Mouse (Mus musculus): ENCODE measurements around the gene Nfia. TPM values are rescaled to one million over a fixed set of nuclear protein-coding genes. Genes with fewer than 3 reads are reported as not detected.

Gene Nfia
- polyA plus RNA-seq, 1 experiment from 2014 or later: 26.6 TPM

DNA sequence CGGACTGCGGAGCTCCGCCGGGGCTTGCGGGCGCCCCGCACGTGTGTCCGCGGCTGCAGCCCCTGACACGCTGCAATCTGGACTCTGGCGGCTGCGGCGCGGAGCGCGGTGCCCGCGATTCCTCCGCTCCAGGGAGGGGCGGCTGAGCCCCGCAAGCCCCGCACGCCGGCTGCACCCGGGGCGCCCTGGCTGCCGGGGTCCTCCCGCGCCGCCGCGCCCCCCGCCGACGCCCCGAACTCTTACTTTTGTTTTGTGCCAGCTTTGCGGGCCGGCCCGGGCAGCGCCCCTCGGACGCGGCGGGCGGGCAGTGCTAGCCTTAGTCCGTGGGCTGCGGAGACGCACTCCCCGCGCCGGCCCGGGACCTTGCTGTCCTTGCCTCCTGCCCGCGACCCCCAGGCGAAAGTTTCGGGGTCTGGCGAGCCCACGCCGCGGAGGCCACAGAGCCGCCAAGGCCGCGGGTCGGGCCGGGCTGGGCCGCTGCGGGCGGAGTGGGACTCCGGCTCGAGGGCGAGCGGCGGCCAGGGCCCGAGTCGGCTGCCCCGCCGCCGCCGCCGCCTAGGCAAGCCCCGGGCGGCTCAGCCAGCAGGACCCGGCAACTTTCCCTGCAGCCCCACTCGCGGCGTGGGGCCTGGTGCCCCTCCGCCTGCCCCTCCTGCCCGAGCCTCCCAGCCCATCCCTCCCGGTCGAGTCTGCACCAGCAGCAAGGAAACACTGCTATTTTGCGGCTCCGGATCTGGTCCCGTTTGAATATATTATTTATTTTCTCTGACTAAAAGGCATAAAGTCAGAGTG is 5.9 kb downstream of the Nfia start:
- Histone ChIP-seq H3K4me3 (ENCODE audit: low read depth, low read length) (peak overlapping the region; percentile 79), H3K36me3 (ENCODE audit: control insufficient read depth, insufficient read depth, low read length) (no peaks in the 10 kb centered on the region; the same call in 1 of the 2 replicates), H3K4me1 (ENCODE audit: control insufficient read depth, insufficient read depth, low read length) (peaks cover 5% of the 10 kb centered on the region; the same call in 1 of the 2 replicates), H3K27me3 (ENCODE audit: control insufficient read depth, insufficient read depth, low read depth, low read length) (peaks cover 3% of the 10 kb centered on the region; the same call in 1 of the 2 replicates), H3K9ac (ENCODE audit: low read depth, low read length) (peak overlapping the region; percentile 83), H3K27ac (ENCODE audit: low read length) (peak overlapping the region; percentile 86), H3K9me3 (replicated peaks; ENCODE audit: control insufficient read depth, low read length, poor library complexity, severe bottlenecking) (0 out of 2 replicates have a peak, but pooled peaks cover 3% of the 10 kb centered on the region), H3K4me2 (ENCODE audit: low read length) (peak overlapping the region; percentile 95)
- WGBS: under 1% methylated on average over 82 of the region's 94 CpGs
- peak; percentile 15 for ATAC-seq

DNA sequence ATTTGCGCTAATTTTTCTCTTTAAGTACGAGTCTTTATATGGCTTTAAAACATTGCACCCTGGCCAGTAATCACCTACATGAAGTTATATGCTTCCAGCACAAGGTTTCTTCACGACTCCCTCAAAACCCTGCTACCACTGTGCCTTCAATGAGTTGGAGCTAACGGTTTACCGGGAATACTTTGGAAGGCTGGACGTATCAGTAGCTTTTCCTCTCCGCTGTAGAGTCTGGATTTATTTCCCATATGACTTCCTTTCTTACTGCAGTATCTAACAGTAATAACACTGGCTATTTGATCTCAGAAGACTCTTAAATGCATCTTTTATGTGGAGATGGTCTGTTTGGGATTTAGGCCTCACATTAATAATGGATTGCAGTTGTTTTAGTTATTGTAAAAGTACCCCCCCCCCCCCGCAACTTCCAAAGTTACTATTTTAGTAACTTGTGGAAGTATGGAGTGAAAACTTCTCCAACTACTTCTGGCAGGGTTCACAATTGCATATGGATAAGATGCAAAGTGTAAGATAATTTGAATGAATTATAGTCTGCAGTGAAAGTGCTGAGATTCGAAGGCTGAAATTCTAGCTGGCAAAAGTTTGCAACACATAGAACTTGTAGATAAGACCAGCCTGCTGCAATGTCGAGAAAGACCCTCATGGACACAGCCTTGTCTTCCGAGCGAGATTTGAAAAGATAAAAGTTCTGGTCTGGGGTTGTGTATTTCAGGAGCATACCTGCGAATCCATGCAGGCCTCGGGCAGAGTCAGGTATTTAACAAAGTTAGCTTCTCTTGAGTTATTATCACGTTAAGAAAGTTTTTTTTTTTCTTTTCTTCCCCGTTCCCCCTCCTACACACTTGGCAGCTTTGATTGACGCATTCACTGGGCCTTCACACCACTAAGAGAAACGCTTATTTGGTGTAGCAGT is 6.7 kb downstream of the Nfia start:
- WGBS: 14% methylated on average over 18 of the region's 18 CpGs
- Histone ChIP-seq H3K27me3 (ENCODE audit: control insufficient read depth, insufficient read depth, low read depth, low read length) (peaks cover 3% of the 10 kb centered on the region; the same call in 1 of the 2 replicates), H3K9ac (ENCODE audit: low read depth, low read length) (peak overlapping the region; percentile 83), H3K4me1 (ENCODE audit: control insufficient read depth, insufficient read depth, low read length) (peaks cover 3% of the 10 kb centered on the region; the same call in 1 of the 2 replicates), H3K4me2 (ENCODE audit: low read length) (peak overlapping the region; percentile 95), H3K27ac (ENCODE audit: low read length) (peak overlapping the region; percentile 86), H3K4me3 (ENCODE audit: low read depth, low read length) (peak overlapping the region; percentile 79), H3K36me3 (ENCODE audit: control insufficient read depth, insufficient read depth, low read length) (no peaks in the 10 kb centered on the region; the same call in 1 of the 2 replicates), H3K9me3 (replicated peaks; ENCODE audit: control insufficient read depth, low read length, poor library complexity, severe bottlenecking) (0 out of 2 replicates have a peak, but pooled peaks cover 3% of the 10 kb centered on the region)
- no peak for ATAC-seq

- no peak for ATAC-seq
- peaks cover 3% of the 10 kb centered on the region; the same call in 1 of the 2 replicates for H3K4me1 ChIP-seq (ENCODE audit: control insufficient read depth, insufficient read depth, low read length)
- H3K27ac ChIP-seq (ENCODE audit: low read length): no peak overlapping the region
- peak overlapping the region; percentile 95 for H3K4me2 ChIP-seq (ENCODE audit: low read length)
- peaks cover 1% of the 10 kb centered on the region; the same call in 1 of the 2 replicates for H3K27me3 ChIP-seq (ENCODE audit: control insufficient read depth, insufficient read depth, low read depth, low read length)
- no peak overlapping the region for H3K9ac ChIP-seq (ENCODE audit: low read depth, low read length)
- H3K36me3 ChIP-seq (ENCODE audit: control insufficient read depth, insufficient read depth, low read length): no peaks in the 10 kb centered on the region; the same call in 1 of the 2 replicates
- H3K4me3 ChIP-seq (ENCODE audit: low read depth, low read length): no peak overlapping the region
- 0 out of 2 replicates have a peak, but pooled peaks cover 3% of the 10 kb centered on the region for H3K9me3 ChIP-seq (replicated peaks; ENCODE audit: control insufficient read depth, low read length, poor library complexity, severe bottlenecking)
- 41% methylated on average over 7 of the region's 7 CpGs for WGBS
Measured at GRCm38 (mm10) chr4:97780024-97780423, 7.5 kb downstream of the Nfia start.

DNA sequence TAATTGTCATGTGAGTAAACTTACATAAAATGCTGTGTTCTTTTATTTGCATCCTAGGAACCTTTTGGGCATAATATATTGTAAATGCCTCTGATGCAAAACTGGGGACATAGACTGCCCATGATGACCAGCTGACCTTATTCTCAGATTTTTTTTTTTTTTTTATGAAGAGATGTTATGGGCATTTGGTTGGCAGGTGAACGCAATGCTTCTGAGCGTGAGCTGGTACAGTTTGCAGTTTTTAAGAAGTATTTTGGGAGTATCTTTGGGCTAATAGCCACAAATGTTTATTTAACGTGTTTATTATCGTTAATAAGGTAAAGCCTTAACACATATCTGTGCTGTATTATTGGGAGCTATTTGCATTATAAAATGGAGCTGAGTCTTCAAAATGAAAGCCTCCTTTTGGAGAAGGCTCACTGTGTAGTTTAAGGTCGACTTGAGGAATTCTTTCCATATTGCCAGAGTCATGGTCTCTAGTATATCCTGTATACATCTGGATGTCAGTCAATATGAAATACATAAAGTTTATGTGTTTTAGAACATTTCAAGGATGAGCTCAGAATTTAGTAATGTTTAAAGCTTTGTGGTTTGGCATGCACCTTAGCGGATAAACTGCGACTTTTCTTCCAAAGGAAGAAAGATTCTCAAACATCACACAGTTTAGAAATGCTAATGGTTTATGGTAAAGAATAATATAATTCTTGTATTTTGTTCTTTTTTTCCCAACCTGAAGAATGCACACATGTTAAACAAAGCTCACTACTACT is 8.3 kb downstream of the Nfia start:
- H3K4me2 ChIP-seq (ENCODE audit: low read length): peak overlapping the region; percentile 30; the same call in 1 of the 2 replicates
- ATAC-seq: no peak
- 70% methylated on average over 7 of the region's 7 CpGs for WGBS
- H3K4me3 ChIP-seq (ENCODE audit: low read depth, low read length): no peak overlapping the region; the same call in 1 of the 2 replicates
- H3K9ac ChIP-seq (ENCODE audit: low read depth, low read length): no peak overlapping the region
- H3K27me3 ChIP-seq (ENCODE audit: control insufficient read depth, insufficient read depth, low read depth, low read length): no peaks in the 10 kb centered on the region; the same call in 1 of the 2 replicates
- H3K36me3 ChIP-seq (ENCODE audit: control insufficient read depth, insufficient read depth, low read length): no peaks in the 10 kb centered on the region; the same call in 1 of the 2 replicates
- 0 out of 2 replicates have a peak, but pooled peaks cover 3% of the 10 kb centered on the region for H3K9me3 ChIP-seq (replicated peaks; ENCODE audit: control insufficient read depth, low read length, poor library complexity, severe bottlenecking)
- peaks cover 3% of the 10 kb centered on the region; the same call in 1 of the 2 replicates for H3K4me1 ChIP-seq (ENCODE audit: control insufficient read depth, insufficient read depth, low read length)
- H3K27ac ChIP-seq (ENCODE audit: low read length): no peak overlapping the region

DNA sequence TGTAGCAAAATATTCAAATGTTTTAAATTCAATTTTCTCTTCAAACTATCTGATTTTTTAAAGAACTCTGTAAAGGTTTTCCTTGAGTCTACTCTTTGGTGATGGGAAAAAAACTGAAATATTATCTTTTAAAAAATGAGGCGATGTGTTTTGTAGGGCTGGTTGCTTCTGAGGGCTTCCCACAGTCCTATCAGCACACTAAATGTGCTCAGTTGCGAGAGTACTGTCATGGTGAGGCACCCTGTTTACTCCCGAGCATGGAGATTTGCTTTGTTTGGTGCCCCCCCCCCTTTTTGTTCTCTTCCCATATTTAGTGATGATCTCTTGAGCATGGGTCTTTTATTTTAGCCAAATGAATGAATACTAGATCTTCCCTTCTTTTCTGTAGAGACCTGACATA is 9.5 kb downstream of the Nfia start:
- no peaks in the 10 kb centered on the region; the same call in 1 of the 2 replicates for H3K36me3 ChIP-seq (ENCODE audit: control insufficient read depth, insufficient read depth, low read length)
- peak overlapping the region; percentile 11; the same call in 1 of the 2 replicates for H3K4me2 ChIP-seq (ENCODE audit: low read length)
- peaks cover under 1% of the 10 kb centered on the region; the same call in 1 of the 2 replicates for H3K4me1 ChIP-seq (ENCODE audit: control insufficient read depth, insufficient read depth, low read length)
- no peak for ATAC-seq
- H3K4me3 ChIP-seq (ENCODE audit: low read depth, low read length): no peak overlapping the region
- H3K27me3 ChIP-seq (ENCODE audit: control insufficient read depth, insufficient read depth, low read depth, low read length): no peaks in the 10 kb centered on the region; the same call in 1 of the 2 replicates
- H3K9ac ChIP-seq (ENCODE audit: low read depth, low read length): no peak overlapping the region
- no peak overlapping the region for H3K27ac ChIP-seq (ENCODE audit: low read length)
- 0 out of 2 replicates have a peak, but pooled peaks cover 3% of the 10 kb centered on the region for H3K9me3 ChIP-seq (replicated peaks; ENCODE audit: control insufficient read depth, low read length, poor library complexity, severe bottlenecking)
- WGBS: 86% methylated on average over 3 of the region's 3 CpGs

GRCm38 (mm10) chr4:97782497-97782896 is 10.0 kb downstream of the Nfia start:
- WGBS: 85% methylated on average over 6 of the region's 6 CpGs
- Histone ChIP-seq H3K4me1 (ENCODE audit: control insufficient read depth, insufficient read depth, low read length) (no peaks in the 10 kb centered on the region), H3K9ac (ENCODE audit: low read depth, low read length) (no peak overlapping the region), H3K27me3 (ENCODE audit: control insufficient read depth, insufficient read depth, low read depth, low read length) (no peaks in the 10 kb centered on the region; the same call in 1 of the 2 replicates), H3K9me3 (replicated peaks; ENCODE audit: control insufficient read depth, low read length, poor library complexity, severe bottlenecking) (0 out of 2 replicates have a peak, but pooled peaks cover 3% of the 10 kb centered on the region), H3K4me3 (ENCODE audit: low read depth, low read length) (no peak overlapping the region), H3K36me3 (ENCODE audit: control insufficient read depth, insufficient read depth, low read length) (no peaks in the 10 kb centered on the region; the same call in 1 of the 2 replicates), H3K27ac (ENCODE audit: low read length) (no peak overlapping the region), H3K4me2 (ENCODE audit: low read length) (no peak overlapping the region)
- no peak for ATAC-seq

DNA sequence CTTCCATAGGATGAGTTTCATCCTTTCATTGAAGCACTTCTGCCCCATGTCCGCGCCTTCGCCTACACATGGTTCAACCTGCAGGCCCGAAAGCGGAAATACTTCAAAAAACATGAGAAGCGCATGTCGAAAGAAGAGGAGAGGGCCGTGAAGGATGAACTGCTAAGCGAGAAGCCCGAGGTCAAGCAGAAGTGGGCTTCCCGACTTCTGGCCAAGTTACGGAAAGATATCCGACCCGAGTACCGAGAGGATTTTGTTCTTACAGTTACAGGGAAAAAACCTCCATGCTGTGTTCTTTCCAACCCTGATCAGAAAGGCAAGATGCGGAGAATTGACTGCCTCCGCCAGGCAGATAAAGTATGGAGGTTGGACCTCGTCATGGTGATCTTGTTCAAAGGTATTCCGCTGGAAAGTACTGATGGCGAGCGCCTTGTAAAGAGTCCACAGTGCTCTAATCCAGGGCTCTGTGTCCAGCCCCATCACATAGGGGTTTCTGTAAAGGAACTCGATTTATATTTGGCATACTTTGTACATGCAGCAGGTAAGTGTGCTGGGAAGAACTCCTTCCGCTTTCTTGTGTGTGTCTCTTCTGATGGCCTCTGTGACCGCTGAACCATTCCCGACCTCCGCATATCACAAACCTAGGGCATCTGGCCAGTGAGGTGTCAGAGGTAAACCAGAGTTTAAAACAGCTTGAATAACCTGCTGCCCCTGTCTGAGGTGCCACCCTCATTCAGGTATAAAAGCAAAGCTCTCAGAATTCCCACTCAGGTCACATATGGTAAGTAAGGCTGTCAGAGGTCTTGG is 10.7 kb downstream of the Nfia start:
- Histone ChIP-seq H3K9ac (ENCODE audit: low read depth, low read length) (no peak overlapping the region), H3K4me1 (ENCODE audit: control insufficient read depth, insufficient read depth, low read length) (no peaks in the 10 kb centered on the region), H3K4me2 (ENCODE audit: low read length) (no peak overlapping the region), H3K36me3 (ENCODE audit: control insufficient read depth, insufficient read depth, low read length) (no peaks in the 10 kb centered on the region; the same call in 1 of the 2 replicates), H3K4me3 (ENCODE audit: low read depth, low read length) (no peak overlapping the region), H3K9me3 (replicated peaks; ENCODE audit: control insufficient read depth, low read length, poor library complexity, severe bottlenecking) (0 out of 2 replicates have a peak, but pooled peaks cover 3% of the 10 kb centered on the region), H3K27ac (ENCODE audit: low read length) (no peak overlapping the region), H3K27me3 (ENCODE audit: control insufficient read depth, insufficient read depth, low read depth, low read length) (no peaks in the 10 kb centered on the region; the same call in 1 of the 2 replicates)
- 91% methylated on average over 26 of the region's 26 CpGs for WGBS
- no peak for ATAC-seq

Measured in midbrain, embryonic 16.5 days (tissue).